Mouse (Mus musculus) lung, embryonic 16.5 days (tissue): ENCODE measurements at regions not wholly inside any gene's neighbourhood (a gene's known extent, or its start where the extent isn't known, plus 50 kb on each side); places are given as distances from the start of the nearest gene placed in this dataset.

ENCODE experiments used
- ATAC-seq: fragments of 200-750 bp; cut with Nextera tagmentation; 2 replicates; pipeline ENCODE4 v1.8.0; 2017; ENCODE audit warnings: low read depth, mild to moderate bottlenecking, moderate library complexity
- H3K27ac ChIP-seq: fragments of 300-500 bp; sonication (generic); 2 replicates; pipeline ENCODE4 v1.5.1; 2014; ENCODE audit warnings: mild to moderate bottlenecking, control low read depth, low read length
- H3K27me3 ChIP-seq: fragments of 300-500 bp; sonication (generic); 2 replicates; pipeline ENCODE4 v1.6.1; 2014; ENCODE audit warnings: low read depth, low read length, mixed read lengths; ENCODE audit not compliant: control insufficient read depth, insufficient read depth
- H3K36me3 ChIP-seq: fragments of 300-500 bp; sonication (generic); 2 replicates; pipeline ENCODE4 v1.6.1; 2014; ENCODE audit warnings: low read length; ENCODE audit not compliant: control insufficient read depth, insufficient read depth
- H3K4me1 ChIP-seq: fragments of 300-500 bp; sonication (generic); replicated peaks from 2 replicates; pipeline ENCODE4 v1.6.1; 2014; ENCODE audit warnings: low read length, mixed read lengths; ENCODE audit not compliant: control insufficient read depth, insufficient read depth
- H3K4me2 ChIP-seq: fragments of 300-500 bp; sonication (generic); 2 replicates; pipeline ENCODE4 v1.6.1; 2014; ENCODE audit warnings: low read depth, low read length, control low read depth
- H3K4me3 ChIP-seq: fragments of 300-500 bp; sonication (generic); 2 replicates; pipeline ENCODE4 v1.5.1; 2014; ENCODE audit warnings: mild to moderate bottlenecking, low read length, control low read depth
- H3K9ac ChIP-seq: fragments of 300-500 bp; sonication (generic); 2 replicates; pipeline ENCODE4 v1.6.1; 2014; ENCODE audit warnings: low read length, control low read depth
- H3K9me3 ChIP-seq: fragments of 300-500 bp; sonication (generic); 2 replicates; pipeline ENCODE4 v1.6.1; 2016; ENCODE audit warnings: low read length; ENCODE audit not compliant: control insufficient read depth
- WGBS: fragments of 180-500 bp; shearing (Covaris S2); extraction: QIAGEN DNeasy Blood & Tissue Kit; methylation state at CpG from one replicate; pipeline ENCODE4 v1.1.7; 2014; 5-methylcytosine and 5-hydroxymethylcytosine counted together

DNA sequence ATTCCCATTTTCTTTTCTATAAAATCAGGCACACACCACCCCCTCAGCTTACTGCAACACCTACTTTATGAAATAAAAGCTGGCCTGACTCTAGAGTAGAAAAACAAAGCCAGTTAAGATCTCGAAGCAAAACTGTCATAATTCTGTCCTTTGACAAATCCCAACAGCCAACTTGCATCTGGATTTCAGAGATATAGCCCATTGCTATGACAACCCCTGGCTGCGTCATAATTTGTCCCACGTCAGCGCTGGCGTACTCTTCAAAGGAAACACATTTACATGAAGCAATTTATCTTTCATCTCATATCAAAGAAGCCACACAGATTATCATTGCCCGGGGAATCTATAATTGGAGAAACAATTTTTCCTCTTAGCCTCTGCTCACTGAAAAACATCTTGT lies 126.4 kb downstream of the Gm9817 start:
- Histone ChIP-seq H3K9me3 (no peaks in the 10 kb centered on the region), H3K4me2 (no peak overlapping the region), H3K4me3 (no peak overlapping the region), H3K27me3 (no peaks in the 10 kb centered on the region), H3K36me3 (no peaks in the 10 kb centered on the region), H3K4me1 (peaks cover 5% of the 10 kb centered on the region; the same call in 1 of the 2 replicates), H3K27ac (no peak overlapping the region), H3K9ac (no peak overlapping the region)
- WGBS, result 50% methylated on average over 6 of the region's 6 CpGs
- peak; percentile 56; the same call in 1 of the 2 replicates for ATAC-seq

DNA sequence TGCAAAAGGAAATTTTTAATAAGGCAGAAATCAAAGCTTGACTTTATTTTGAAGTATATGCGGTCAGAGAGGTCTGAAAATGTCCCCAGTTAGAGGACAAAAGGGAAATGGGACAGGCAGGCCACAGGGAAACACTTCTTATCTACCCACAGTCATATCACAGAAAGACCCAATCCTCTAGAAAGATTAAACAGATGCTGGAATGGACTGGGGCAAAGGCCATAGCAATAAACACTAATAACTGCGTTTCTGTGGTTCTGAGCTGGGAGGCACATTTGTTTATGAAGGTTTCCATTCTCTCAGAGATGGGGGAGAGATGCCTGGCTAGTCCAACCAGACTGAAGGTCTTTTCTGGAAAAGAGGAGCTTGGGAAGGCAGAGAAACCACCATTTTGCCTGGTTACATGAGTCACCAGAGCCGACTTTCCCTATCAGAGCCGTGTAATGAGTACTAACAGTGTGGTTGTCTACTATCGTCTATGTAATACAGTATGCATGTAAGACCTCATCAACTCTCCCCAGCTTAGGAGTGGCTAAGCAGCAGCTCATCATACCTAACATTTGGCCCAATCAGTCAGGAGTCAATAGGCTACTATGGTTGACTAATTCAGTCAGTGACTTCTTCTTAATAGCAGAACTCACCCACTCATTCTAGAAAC lies 130.2 kb downstream of the Gm9817 start:
- Histone ChIP-seq H3K27me3 (no peaks in the 10 kb centered on the region), H3K4me2 (no peak overlapping the region), H3K9me3 (no peaks in the 10 kb centered on the region), H3K36me3 (no peaks in the 10 kb centered on the region), H3K27ac (no peak overlapping the region), H3K4me3 (no peak overlapping the region), H3K4me1 (0 out of 2 replicates have a peak, but pooled peaks cover 4% of the 10 kb centered on the region), H3K9ac (no peak overlapping the region)
- WGBS, result 76% methylated on average over 5 of the region's 5 CpGs
- no peak for ATAC-seq

DNA sequence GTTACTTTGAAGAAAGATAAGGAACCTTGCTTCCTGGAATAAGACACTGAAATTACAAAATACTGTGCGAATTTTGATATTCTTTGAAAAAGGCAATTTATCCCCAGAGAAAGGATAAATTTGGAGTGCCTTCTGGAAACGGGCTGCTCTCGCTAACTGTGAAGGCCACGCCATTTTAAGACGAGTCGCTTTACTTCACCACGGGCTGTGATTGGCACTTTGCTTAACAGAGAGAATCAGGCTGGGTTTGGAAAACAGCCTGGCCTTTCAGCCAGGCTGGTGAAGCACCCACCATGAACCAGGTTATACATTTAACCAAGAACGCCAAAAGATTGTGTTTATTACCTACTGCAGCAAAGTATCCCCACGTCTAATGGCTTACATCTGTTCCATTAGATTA lies 132.7 kb downstream of the Gm9817 start:
- Histone ChIP-seq H3K4me3 (no peak overlapping the region), H3K9ac (no peak overlapping the region), H3K27ac (no peak overlapping the region), H3K4me2 (no peak overlapping the region), H3K9me3 (no peaks in the 10 kb centered on the region), H3K36me3 (no peaks in the 10 kb centered on the region), H3K27me3 (no peaks in the 10 kb centered on the region), H3K4me1 (0 out of 2 replicates have a peak, but pooled peaks cover 2% of the 10 kb centered on the region)
- WGBS, result 80% methylated on average over 9 of the region's 9 CpGs
- no peak for ATAC-seq

- Histone ChIP-seq H3K4me2 (no peak overlapping the region), H3K9ac (no peak overlapping the region), H3K36me3 (no peaks in the 10 kb centered on the region), H3K4me1 (0 out of 2 replicates have a peak, but pooled peaks cover 2% of the 10 kb centered on the region), H3K27me3 (no peaks in the 10 kb centered on the region), H3K9me3 (no peaks in the 10 kb centered on the region; the same call in 1 of the 2 replicates), H3K27ac (no peak overlapping the region), H3K4me3 (no peak overlapping the region)
- no peak for ATAC-seq
- WGBS, result 37% methylated on average over 5 of the region's 5 CpGs
Measured at GRCm38 (mm10) chr13:45213116-45213834, 134.8 kb downstream of the Gm9817 start.

DNA sequence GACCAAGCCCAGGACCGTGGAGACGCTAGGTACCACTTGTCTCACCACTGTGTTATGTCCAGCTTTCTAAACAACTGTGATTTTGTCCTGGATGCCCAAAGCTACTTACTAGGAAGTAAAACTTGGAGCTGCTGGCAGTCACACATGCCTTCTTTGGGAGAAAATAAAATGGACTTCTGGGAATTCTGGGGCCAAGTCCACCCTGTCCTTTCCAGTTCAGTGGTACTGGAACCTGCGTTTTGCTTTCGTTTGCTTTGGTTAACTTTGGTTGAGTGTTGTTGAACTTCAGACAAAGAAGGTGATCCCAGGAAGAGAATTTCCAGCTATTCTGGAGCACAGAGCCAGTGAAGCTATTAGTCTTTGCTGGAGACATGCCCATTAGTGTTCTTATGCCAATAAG lies 139.8 kb downstream of the Gm9817 start:
- Histone ChIP-seq H3K4me2 (no peak overlapping the region), H3K9me3 (no peaks in the 10 kb centered on the region; the same call in 1 of the 2 replicates), H3K4me1 (0 out of 2 replicates have a peak, but pooled peaks cover 2% of the 10 kb centered on the region), H3K27me3 (no peaks in the 10 kb centered on the region), H3K36me3 (no peaks in the 10 kb centered on the region), H3K9ac (no peak overlapping the region), H3K4me3 (no peak overlapping the region), H3K27ac (no peak overlapping the region)
- 85% methylated on average over 4 of the region's 4 CpGs for WGBS
- no peak for ATAC-seq

GRCm38 (mm10) chr13:45219671-45220070 lies 141.2 kb downstream of the Gm9817 start:
- no peaks in the 10 kb centered on the region; the same call in 1 of the 2 replicates for H3K9me3 ChIP-seq
- H3K4me2 ChIP-seq, result no peak overlapping the region
- H3K9ac ChIP-seq, result no peak overlapping the region
- 64% methylated on average over 3 of the region's 3 CpGs for WGBS
- no peaks in the 10 kb centered on the region for H3K27me3 ChIP-seq
- H3K4me1 ChIP-seq, result no peaks in the 10 kb centered on the region
- H3K4me3 ChIP-seq, result no peak overlapping the region
- ATAC-seq, result no peak
- H3K36me3 ChIP-seq, result no peaks in the 10 kb centered on the region
- H3K27ac ChIP-seq, result no peak overlapping the region

DNA sequence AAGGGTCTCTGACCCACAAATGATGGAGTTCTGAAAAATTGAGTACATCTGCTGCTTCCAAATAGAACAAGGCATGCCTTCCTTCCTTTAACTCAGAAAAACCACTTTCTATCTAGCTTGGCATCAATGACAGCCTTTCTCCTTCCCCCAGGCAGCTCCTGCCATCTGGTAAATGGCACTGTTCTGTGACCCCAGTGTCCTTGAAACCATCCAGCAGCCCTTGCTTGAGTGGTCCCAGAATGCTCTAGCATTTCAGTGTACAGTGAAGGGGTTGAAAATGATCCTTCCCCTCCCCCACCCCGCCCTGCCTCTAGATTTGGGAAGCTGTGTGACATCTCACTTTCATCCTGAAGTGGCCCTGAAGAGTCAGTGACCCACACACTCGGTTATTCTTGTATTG lies 152.3 kb downstream of the Gm9817 start:
- Histone ChIP-seq H3K9me3 (no peaks in the 10 kb centered on the region), H3K27ac (no peak overlapping the region), H3K36me3 (no peaks in the 10 kb centered on the region), H3K4me1 (no peaks in the 10 kb centered on the region), H3K9ac (no peak overlapping the region), H3K4me2 (no peak overlapping the region), H3K4me3 (no peak overlapping the region), H3K27me3 (no peaks in the 10 kb centered on the region)
- whole genome bisulfite sequencing, result 77% methylated on average over 2 of the region's 2 CpGs
- no peak for ATAC-seq

DNA sequence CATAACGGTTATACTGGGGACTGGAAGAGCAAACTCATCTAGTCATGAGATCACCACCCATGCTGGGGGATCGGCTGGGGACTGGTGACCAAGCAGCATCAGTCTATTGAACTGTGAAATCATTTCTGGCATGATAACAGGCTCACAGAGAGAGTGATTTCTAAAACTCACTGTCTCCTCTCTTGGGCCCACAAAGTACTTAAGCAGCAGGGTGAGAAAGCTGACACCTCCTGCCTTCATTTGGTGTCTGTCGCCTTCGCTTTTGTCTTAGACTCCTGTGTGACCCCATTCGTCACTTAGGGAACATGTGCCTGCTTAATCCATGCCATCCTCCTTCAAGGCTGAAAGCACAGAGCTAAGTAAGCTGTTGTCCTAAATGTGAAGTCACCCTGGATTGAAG lies 154.3 kb upstream of the Mylip start:
- ATAC-seq, result no peak
- H3K4me2 ChIP-seq, result no peak overlapping the region
- no peak overlapping the region for H3K9ac ChIP-seq
- no peaks in the 10 kb centered on the region for H3K36me3 ChIP-seq
- 52% methylated on average over 5 of the region's 5 CpGs for WGBS
- H3K9me3 ChIP-seq, result no peaks in the 10 kb centered on the region
- H3K27me3 ChIP-seq, result no peaks in the 10 kb centered on the region
- H3K4me3 ChIP-seq, result no peak overlapping the region
- no peak overlapping the region for H3K27ac ChIP-seq
- no peaks in the 10 kb centered on the region for H3K4me1 ChIP-seq

- Histone ChIP-seq H3K4me2 (no peak overlapping the region), H3K4me1 (no peaks in the 10 kb centered on the region), H3K9me3 (no peaks in the 10 kb centered on the region), H3K4me3 (no peak overlapping the region), H3K9ac (no peak overlapping the region), H3K36me3 (no peaks in the 10 kb centered on the region), H3K27ac (no peak overlapping the region), H3K27me3 (no peaks in the 10 kb centered on the region)
- WGBS, result 64% methylated on average over 7 of the region's 7 CpGs
- ATAC-seq, result no peak
Measured at GRCm38 (mm10) chr13:45238258-45238657, 151.3 kb upstream of the Mylip start.
